Mouse (Mus musculus) MEL (cell line): ENCODE measurements around the gene Gja5. TPM values are rescaled to one million over a fixed set of nuclear protein-coding genes. Genes with fewer than 3 reads are reported as not detected.

ENCODE experiments used
- DNase-seq: peaks from one replicate; pipeline ENCODE4 v3.0.0; 2011; ENCODE audit warnings: low read depth, low spot score
- H3K27ac ChIP-seq: 2 replicates; pipeline ENCODE4 v1.5.1; 2012; ENCODE audit warnings: low read depth, mild to moderate bottlenecking, control low read depth, low read length, moderate library complexity; ENCODE audit not compliant: control insufficient read depth
- H3K27me3 ChIP-seq, 2 experiments: fragments of 150-350 bp in 1 of 2; sonication (generic) in 1 of 2; 2 replicates each; pipeline ENCODE4 v1.6.1; 2012; ENCODE audit warnings: low read length in 2 of 2, mild to moderate bottlenecking in 2 of 2, improper control_type of control experiment in 1 of 2, moderate library complexity in 1 of 2; ENCODE audit not compliant: insufficient read depth in 2 of 2, control insufficient read depth in 1 of 2
- H3K36me3 ChIP-seq, 2 experiments: 2 replicates each; pipeline ENCODE4 v1.6.1; 2012 to 2014; ENCODE audit warnings: low read length in 2 of 2, improper control_type of control experiment in 1 of 2, inconsistent platforms in 1 of 2, mild to moderate bottlenecking in 1 of 2; ENCODE audit not compliant: insufficient read depth in 2 of 2, control insufficient read depth in 1 of 2
- H3K4me1 ChIP-seq, 2 experiments: fragments of 150-350 bp in 1 of 2; sonication (generic) in 1 of 2; 2 replicates each; pipeline ENCODE4 v1.6.1; 2012; ENCODE audit warnings: low read length in 2 of 2, improper control_type of control experiment in 1 of 2, mild to moderate bottlenecking in 1 of 2; ENCODE audit not compliant: insufficient read depth in 2 of 2, control insufficient read depth in 1 of 2
- H3K4me3 ChIP-seq, 2 experiments: fragments of 150-350 bp in 1 of 2; sonication (generic) in 1 of 2; 2 replicates each; pipeline ENCODE4 v1.5.1; 2012; ENCODE audit warnings: low read depth in 2 of 2, low read length in 2 of 2, mild to moderate bottlenecking in 2 of 2, moderate library complexity in 2 of 2, control low read depth in 1 of 2, improper control_type of control experiment in 1 of 2; ENCODE audit not compliant: control insufficient read depth in 1 of 2, insufficient read depth in 1 of 2
- H3K79me2 ChIP-seq: 2 replicates; pipeline ENCODE4 v1.6.1; 2012; ENCODE audit warnings: mild to moderate bottlenecking, low read length, moderate library complexity; ENCODE audit not compliant: control insufficient read depth, poor library complexity, insufficient read depth
- H3K9ac ChIP-seq: 2 replicates; pipeline ENCODE4 v1.6.1; 2012; ENCODE audit warnings: low read depth, mild to moderate bottlenecking, control low read depth, low read length, moderate library complexity; ENCODE audit not compliant: control insufficient read depth, poor library complexity, severe bottlenecking
- H3K9me3 ChIP-seq: fragments of 150-350 bp; sonication (generic); replicated peaks from 2 replicates; pipeline ENCODE4 v1.6.1; 2012; ENCODE audit warnings: mild to moderate bottlenecking, low read length, improper control_type of control experiment, moderate library complexity; ENCODE audit not compliant: insufficient read depth
- CHD1 ChIP-seq: IDR thresholded peaks from 2 replicates; pipeline ENCODE4 v1.6.1; 2012; ENCODE audit warnings: low read depth, mild to moderate bottlenecking, inconsistent platforms, low read length, improper control_type of control experiment
- CHD2 ChIP-seq: IDR thresholded peaks from 2 replicates; pipeline ENCODE4 v1.6.1; 2011; ENCODE audit warnings: low read length, improper control_type of control experiment
- CTCF ChIP-seq, 3 experiments: IDR thresholded peaks in 2 of 3; conservative IDR thresholded peaks in 1 of 3; 2 replicates each; pipeline ENCODE4 v1.5.1; 2011 to 2012; ENCODE audit warnings: low read length in 3 of 3, low read depth in 2 of 3, mild to moderate bottlenecking in 2 of 3, improper control_type of control experiment in 1 of 3, inconsistent platforms in 1 of 3, mixed read lengths in 1 of 3, moderate library complexity in 1 of 3; ENCODE audit not compliant: control insufficient read depth in 1 of 3, insufficient read depth in 1 of 3, poor library complexity in 1 of 3, severe bottlenecking in 1 of 3
- ETS1 ChIP-seq: IDR thresholded peaks from 2 replicates; pipeline ENCODE4 v1.6.1; 2012; ENCODE audit warnings: low read depth, mild to moderate bottlenecking, inconsistent platforms, low read length, improper control_type of control experiment, moderate library complexity
- GATA1 ChIP-seq: IDR thresholded peaks from 2 replicates; pipeline ENCODE4 v1.6.1; 2011; ENCODE audit warnings: low read depth, low read length, improper control_type of control experiment
- JUND ChIP-seq: IDR thresholded peaks from 2 replicates; pipeline ENCODE4 v1.6.1; 2011; ENCODE audit warnings: low read depth, mild to moderate bottlenecking, improper control_type of control experiment, low read length
- KAT2A ChIP-seq: conservative IDR thresholded peaks from 2 replicates; pipeline ENCODE4 v1.6.1; 2012; ENCODE audit warnings: low read depth, low read length, improper control_type of control experiment, inconsistent platforms
- MAFK ChIP-seq: IDR thresholded peaks from 2 replicates; pipeline ENCODE4 v1.6.1; 2011; ENCODE audit warnings: low read depth, mild to moderate bottlenecking, low read length, improper control_type of control experiment, borderline replicate concordance
- MAX ChIP-seq: IDR thresholded peaks from 2 replicates; pipeline ENCODE4 v1.6.1; 2011; ENCODE audit warnings: low read length, improper control_type of control experiment
- MEF2A ChIP-seq: IDR thresholded peaks from 2 replicates; pipeline ENCODE4 v1.6.1; 2014; ENCODE audit warnings: low read depth, mild to moderate bottlenecking, inconsistent platforms, low read length, improper control_type of control experiment; ENCODE audit not compliant: poor library complexity, insufficient replicate concordance, severe bottlenecking; ENCODE audit errors: extremely low read depth
- MXI1 ChIP-seq: IDR thresholded peaks from 2 replicates; pipeline ENCODE4 v1.6.1; 2011; ENCODE audit warnings: mild to moderate bottlenecking, low read depth, low read length, improper control_type of control experiment
- MYC ChIP-seq: IDR thresholded peaks from 2 replicates; pipeline ENCODE4 v1.6.1; 2011; ENCODE audit warnings: low read depth, mild to moderate bottlenecking, low read length, improper control_type of control experiment, moderate library complexity
- NELFE ChIP-seq: IDR thresholded peaks from 2 replicates; pipeline ENCODE4 v1.6.1; 2011; ENCODE audit warnings: low read depth, low read length, improper control_type of control experiment
- NRF1 ChIP-seq: IDR thresholded peaks from 2 replicates; pipeline ENCODE4 v1.6.1; 2014; ENCODE audit warnings: low read depth, mild to moderate bottlenecking, inconsistent platforms, low read length, improper control_type of control experiment, moderate library complexity; ENCODE audit not compliant: poor library complexity, insufficient read depth, severe bottlenecking
- POLR2A ChIP-seq, 2 experiments: IDR thresholded peaks; 2 replicates each; pipeline ENCODE4 v1.6.1; 2011 to 2012; ENCODE audit warnings: low read length in 2 of 2, mild to moderate bottlenecking in 2 of 2, control low read depth in 1 of 2, improper control_type of control experiment in 1 of 2, low read depth in 1 of 2, moderate library complexity in 1 of 2; ENCODE audit not compliant: control insufficient read depth in 1 of 2, insufficient read depth in 1 of 2, poor library complexity in 1 of 2
- RAD21 ChIP-seq: IDR thresholded peaks from 2 replicates; pipeline ENCODE4 v1.6.1; 2011; ENCODE audit warnings: mild to moderate bottlenecking, low read depth, low read length, improper control_type of control experiment
- TBP ChIP-seq: IDR thresholded peaks from 2 replicates; pipeline ENCODE4 v1.8.0; 2011; ENCODE audit warnings: low read depth, low read length, improper control_type of control experiment
- TCF12 ChIP-seq: IDR thresholded peaks from 2 replicates; pipeline ENCODE4 v1.6.1; 2014; ENCODE audit warnings: low read depth, mild to moderate bottlenecking, inconsistent platforms, low read length, improper control_type of control experiment, moderate library complexity
- UBTF ChIP-seq: IDR thresholded peaks from 2 replicates; pipeline ENCODE4 v1.6.1; 2012; ENCODE audit warnings: low read depth, mild to moderate bottlenecking, inconsistent platforms, low read length, improper control_type of control experiment, moderate library complexity, borderline replicate concordance; ENCODE audit not compliant: insufficient read depth
- USF1 ChIP-seq: IDR thresholded peaks from 2 replicates; pipeline ENCODE4 v1.6.1; 2014; ENCODE audit warnings: low read depth, mild to moderate bottlenecking, inconsistent platforms, low read length, improper control_type of control experiment, moderate library complexity
- USF2 ChIP-seq, 2 experiments: IDR thresholded peaks; 2 replicates each; pipeline ENCODE4 v1.6.1; 2011 to 2012; ENCODE audit warnings: improper control_type of control experiment in 2 of 2, low read length in 2 of 2, borderline replicate concordance in 1 of 2, inconsistent platforms in 1 of 2, low read depth in 1 of 2, mild to moderate bottlenecking in 1 of 2; ENCODE audit not compliant: insufficient read depth in 1 of 2
- ZC3H11A ChIP-seq: IDR thresholded peaks from 2 replicates; pipeline ENCODE4 v1.6.1; 2012; ENCODE audit warnings: low read depth, mild to moderate bottlenecking, inconsistent platforms, low read length, improper control_type of control experiment
- ZKSCAN1 ChIP-seq: IDR thresholded peaks from 2 replicates; pipeline ENCODE4 v1.6.1; 2012; ENCODE audit warnings: low read depth, mild to moderate bottlenecking, inconsistent platforms, low read length, improper control_type of control experiment, moderate library complexity
- ZMIZ1 ChIP-seq: IDR thresholded peaks from 2 replicates; pipeline ENCODE4 v1.6.1; 2012; ENCODE audit warnings: low read depth, mild to moderate bottlenecking, inconsistent platforms, low read length, improper control_type of control experiment, moderate library complexity
- polyA plus RNA-seq, 2 experiments: library from polyadenylated mRNA; stranded (reverse) in 1 of 2; unstranded in 1 of 2; fragments of >175 nt in 1 of 2; fragments of >200 nt in 1 of 2; gene quantifications; 2 replicates each; pipeline versions ENCODE4 v1.2.1 to v1.2.4; 2012; ENCODE audit warnings: low replicate concordance in 2 of 2, low read depth in 1 of 2; ENCODE audit not compliant: insufficient read length in 2 of 2, insufficient read depth in 1 of 2, missing spikeins in 1 of 2
- total RNA-seq: library from RNA; depleted of rRNA; stranded (reverse); fragments of 300-350 nt; gene quantifications from 2 replicates; pipeline ENCODE4 v1.2.3, GENCODE M21; 2012; rRNA removed

The Gja5 gene
- 0.07 and 0.08 TPM in 2 replicates for total RNA-seq
- polyA plus RNA-seq, result under 1 TPM in 1 of 2 experiments, not detected in 1; 0.03 TPM

- DNase-seq, result no peak
- Histone ChIP-seq H3K36me3 (peaks cover 0 to 25% of the 10 kb centered on the region in 2 experiments; a peak in 2 of 4 replicates), H3K27ac (0 out of 2 replicates have a peak within 1 kb of the TSS, but pooled peaks have one; percentile 13), H3K79me2 (peaks cover 16% of the 10 kb centered on the region), H3K9me3 (no peaks in the 10 kb centered on the region), H3K27me3 (peaks cover 2 to 3% of the 10 kb centered on the region in 2 experiments; a peak in 3 of 4 replicates), H3K9ac (peak within 1 kb of the TSS; percentile 86), H3K4me3 (peak within 1 kb of the TSS; percentile 69 to 85), H3K4me1 (peaks cover 10 to 15% of the 10 kb centered on the region in 2 experiments)
- no peak for TF ChIP-seq ZC3H11A
- TF ChIP-seq UBTF, result no peak
- TF ChIP-seq KAT2A, result no peak
- no peak for TF ChIP-seq ZMIZ1
- TF ChIP-seq USF1, result no peak
- TF ChIP-seq GATA1, result 0 out of 2 replicates have a peak, but pooled peaks have one; percentile 4
- TF ChIP-seq MEF2A, result no peak
- no peak for TF ChIP-seq MYC
- no peak for TF ChIP-seq ZKSCAN1
- TF ChIP-seq CHD1, result peak; percentile 62; the same call in 1 of the 2 replicates
These were observed at the start of gene Gja5 for GRCm38 (mm10) chr3:96904393-96904792. Gja5 (plus strand) TSS chr3:96904693.

- Histone ChIP-seq H3K79me2 (no peaks in the 10 kb centered on the region), H3K4me1 (0 out of 4 replicates have a peak, but pooled peaks cover 0 to 4% of the 10 kb centered on the region in 2 experiments), H3K4me3 (no peak overlapping the region), H3K9me3 (no peaks in the 10 kb centered on the region), H3K27ac (no peak overlapping the region), H3K36me3 (no peaks in the 10 kb centered on the region; a peak in 1 of 4 replicates), H3K27me3 (peaks cover 0 to 3% of the 10 kb centered on the region in 2 experiments; a peak in 1 of 4 replicates), H3K9ac (no peak overlapping the region)
- DNase-seq, result no peak
- TF ChIP-seq POLR2A (IDR thresholded peaks at IDR 0.05; ENCODE audit: control insufficient read depth in 1 of 2, insufficient read depth in 1 of 2, low read depth in 1 of 2, low read length in 2 of 2, poor library complexity in 1 of 2), result no peak
- no peak for TF ChIP-seq TBP
- TF ChIP-seq CTCF (IDR thresholded peaks at IDR 0.05 in 2 of 3, conservative IDR thresholded peaks at IDR 0.05 in 1 of 3; ENCODE audit: control insufficient read depth in 1 of 3, insufficient read depth in 1 of 3, low read depth in 2 of 3, low read length in 3 of 3, poor library complexity in 1 of 3, severe bottlenecking in 1 of 3), result no peak
- TF ChIP-seq MAFK, result no peak
- TF ChIP-seq TCF12, result no peak
- TF ChIP-seq NELFE, result no peak
- TF ChIP-seq ETS1, result no peak
- TF ChIP-seq NRF1, result no peak
- no peak for TF ChIP-seq USF2 (IDR thresholded peaks at IDR 0.05; ENCODE audit: borderline replicate concordance in 1 of 2, insufficient read depth in 1 of 2, low read depth in 1 of 2, low read length in 2 of 2)
- no peak for TF ChIP-seq MXI1
- TF ChIP-seq CHD2, result no peak
- no peak for TF ChIP-seq KAT2A
- no peak for TF ChIP-seq MAX
- no peak for TF ChIP-seq RAD21
- TF ChIP-seq JUND, result no peak
These were observed 48.7 kb upstream of the Gja5 start for GRCm38 (mm10) chr3:96855833-96856232.
